Mouse (Mus musculus) lung, embryonic 14.5 days (tissue): ENCODE measurements around the gene Abtb2. TPM values are rescaled to one million over a fixed set of nuclear protein-coding genes. Genes with fewer than 3 reads are reported as not detected.

ENCODE experiments used
- ATAC-seq: fragments of 200-750 bp; cut with Nextera tagmentation; 2 replicates; pipeline ENCODE4 v1.8.0; 2017; ENCODE audit warnings: mild to moderate bottlenecking, moderate TSS enrichment, moderate library complexity; ENCODE audit not compliant: insufficient read depth
- DNase-seq: peaks from one replicate; pipeline ENCODE4 v3.0.0-alpha.2; 2015
- H3K27ac ChIP-seq: fragments of 300-500 bp; sonication (generic); 2 replicates; pipeline ENCODE4 v1.5.1; 2014; ENCODE audit warnings: low read depth, mild to moderate bottlenecking, moderate library complexity
- H3K27me3 ChIP-seq: fragments of 300-500 bp; sonication (generic); 2 replicates; pipeline ENCODE4 v1.6.1; 2014; ENCODE audit warnings: low read length, control low read depth; ENCODE audit not compliant: insufficient read depth
- H3K36me3 ChIP-seq: fragments of 300-500 bp; sonication (generic); 2 replicates; pipeline ENCODE4 v1.6.1; 2014; ENCODE audit warnings: control low read depth; ENCODE audit not compliant: insufficient read depth
- H3K4me1 ChIP-seq: fragments of 300-500 bp; sonication (generic); 2 replicates; pipeline ENCODE4 v1.6.1; 2014; ENCODE audit warnings: antibody characterized with exemption, control low read depth; ENCODE audit not compliant: insufficient read depth
- H3K4me2 ChIP-seq: fragments of 300-500 bp; sonication (generic); 2 replicates; pipeline ENCODE4 v1.6.1; 2014; ENCODE audit warnings: mild to moderate bottlenecking
- H3K4me3 ChIP-seq: fragments of 300-500 bp; sonication (generic); 2 replicates; pipeline ENCODE4 v1.5.1; 2014; ENCODE audit warnings: low read depth, low read length
- H3K9ac ChIP-seq: fragments of 300-500 bp; sonication (generic); 2 replicates; pipeline ENCODE4 v1.6.1; 2014
- H3K9me3 ChIP-seq: fragments of 300-500 bp; sonication (generic); 2 replicates; pipeline ENCODE4 v1.6.1; 2016; ENCODE audit warnings: low read depth, low read length, control low read depth
- CTCF ChIP-seq: IDR thresholded peaks from 2 replicates; pipeline ENCODE4 v1.5.1; 2016; ENCODE audit warnings: antibody characterized with exemption, low read depth
- WGBS: fragments of 180-500 bp; shearing (Covaris S2); extraction: QIAGEN DNeasy Blood & Tissue Kit; methylation state at CpG from one replicate; pipeline ENCODE4 v1.1.7; 2014; 5-methylcytosine and 5-hydroxymethylcytosine counted together
- polyA plus RNA-seq: library from polyadenylated mRNA; unstranded; fragments of >200 nt; fragmentation: Nextera tagmentation; extraction: Ambion mirVana; gene quantifications from 2 replicates; pipeline ENCODE4 v1.2.1, GENCODE M21; 2014

The Abtb2 gene
- polyA plus RNA-seq, 1 experiment from 2014 or later: 8.0 TPM

DNA sequence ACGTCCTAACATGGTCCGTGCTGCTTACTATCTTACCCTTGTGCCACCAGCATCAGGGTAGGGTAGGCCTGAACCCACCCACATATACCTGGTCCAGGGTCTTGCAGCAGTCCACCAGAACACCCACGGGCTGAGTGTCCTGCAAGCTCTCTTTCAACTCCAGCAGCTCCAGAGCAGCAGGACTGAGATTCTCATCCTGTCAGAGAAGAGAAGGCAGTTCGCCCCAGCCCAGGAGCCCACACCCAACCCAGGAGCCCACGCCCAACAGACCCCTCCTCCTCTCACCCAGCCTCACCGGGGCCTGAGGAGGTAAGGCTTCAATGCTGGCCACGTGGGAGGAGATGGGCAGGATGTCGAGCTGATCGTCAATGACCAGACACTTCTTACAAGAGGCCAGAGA, 181.8 kb downstream of the Abtb2 start:
- TF ChIP-seq CTCF: no peak
- Histone ChIP-seq H3K4me2 (no peak overlapping the region), H3K9me3 (no peaks in the 10 kb centered on the region), H3K4me3 (no peak overlapping the region), H3K36me3 (peaks cover 74% of the 10 kb centered on the region), H3K9ac (no peak overlapping the region), H3K4me1 (no peaks in the 10 kb centered on the region), H3K27me3 (no peaks in the 10 kb centered on the region), H3K27ac (no peak overlapping the region)
- ATAC-seq: no peak
- 93% methylated on average over 9 of the region's 9 CpGs for WGBS
- no peak for DNase-seq

DNA sequence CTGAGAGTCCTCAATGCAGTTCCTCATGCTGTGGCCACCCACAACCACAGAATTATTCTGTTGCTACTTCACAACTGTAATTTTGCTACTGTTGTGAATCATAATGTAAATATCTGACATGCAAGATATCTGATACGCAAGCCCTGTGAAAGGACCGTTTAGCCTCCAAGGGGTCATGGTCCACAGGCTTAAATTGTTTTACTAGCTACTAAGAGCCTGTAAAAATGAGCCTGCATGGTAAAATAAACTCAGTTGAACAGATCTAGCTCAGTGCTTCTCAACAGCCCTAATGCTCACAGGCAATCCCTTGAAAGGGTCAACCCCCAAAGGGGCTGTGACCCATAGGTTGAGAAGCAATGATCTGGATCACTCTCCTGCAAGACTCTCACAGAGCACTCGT, 183.0 kb downstream of the Abtb2 start:
- no peak for TF ChIP-seq CTCF
- peaks cover 72% of the 10 kb centered on the region for H3K36me3 ChIP-seq
- no peaks in the 10 kb centered on the region for H3K4me1 ChIP-seq
- no peaks in the 10 kb centered on the region for H3K9me3 ChIP-seq
- H3K27me3 ChIP-seq: no peaks in the 10 kb centered on the region
- no peak overlapping the region for H3K27ac ChIP-seq
- no peak overlapping the region for H3K4me2 ChIP-seq
- no peak overlapping the region for H3K9ac ChIP-seq
- ATAC-seq (no peak), DNase-seq (no peak)
- H3K4me3 ChIP-seq: no peak overlapping the region
- 85% methylated on average over 3 of the region's 3 CpGs for WGBS

DNA sequence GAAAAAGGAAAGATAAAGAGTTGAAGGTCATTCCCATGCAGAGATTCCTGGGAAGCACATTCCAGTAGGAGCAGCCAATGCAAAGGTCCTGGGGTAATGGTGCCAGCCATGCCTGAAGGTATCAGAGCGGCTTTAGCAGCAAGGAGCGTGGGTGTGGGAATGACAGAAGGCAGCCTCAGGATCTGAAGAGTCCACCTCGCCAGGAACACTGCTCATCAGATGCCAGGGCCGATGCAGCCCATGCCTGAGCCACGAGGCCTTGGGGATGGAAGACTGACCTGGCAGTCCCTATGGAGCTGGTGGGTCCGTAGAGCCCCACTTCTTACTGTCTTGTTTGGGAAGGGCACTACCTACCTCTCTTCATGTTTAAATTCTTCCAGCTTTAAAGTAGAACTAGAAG, 185.7 kb downstream of the Abtb2 start:
- Histone ChIP-seq H3K4me1 (no peaks in the 10 kb centered on the region), H3K9ac (no peak overlapping the region), H3K27ac (no peak overlapping the region), H3K4me3 (no peak overlapping the region), H3K36me3 (peaks cover 83% of the 10 kb centered on the region), H3K4me2 (no peak overlapping the region), H3K9me3 (no peaks in the 10 kb centered on the region), H3K27me3 (no peaks in the 10 kb centered on the region)
- DNase-seq (no peak), ATAC-seq (no peak)
- TF ChIP-seq CTCF: no peak
- 93% methylated on average over 6 of the region's 6 CpGs for WGBS

- WGBS: 84% methylated on average over 3 of the region's 3 CpGs
- H3K9ac ChIP-seq: no peak overlapping the region
- no peak overlapping the region for H3K4me2 ChIP-seq
- no peaks in the 10 kb centered on the region for H3K4me1 ChIP-seq
- H3K27me3 ChIP-seq: no peaks in the 10 kb centered on the region
- H3K9me3 ChIP-seq: no peaks in the 10 kb centered on the region
- TF ChIP-seq CTCF: no peak
- H3K36me3 ChIP-seq: peaks cover 58% of the 10 kb centered on the region
- no peak overlapping the region for H3K4me3 ChIP-seq
- H3K27ac ChIP-seq: no peak overlapping the region
- DNase-seq: no peak
- ATAC-seq: no peak
These were observed 188.5 kb downstream of the Abtb2 start for GRCm38 (mm10) chr2:103754614-103755013.

- H3K27me3 ChIP-seq: no peaks in the 10 kb centered on the region
- no peak for TF ChIP-seq CTCF
- H3K9ac ChIP-seq: no peak overlapping the region
- no peak for ATAC-seq
- 80% methylated on average over 9 of the region's 9 CpGs for WGBS
- no peaks in the 10 kb centered on the region for H3K9me3 ChIP-seq
- H3K27ac ChIP-seq: no peak overlapping the region
- H3K4me2 ChIP-seq: no peak overlapping the region
- no peak for DNase-seq
- peaks cover 49% of the 10 kb centered on the region for H3K36me3 ChIP-seq
- no peak overlapping the region for H3K4me3 ChIP-seq
- no peaks in the 10 kb centered on the region for H3K4me1 ChIP-seq
These were observed 189.5 kb downstream of the Abtb2 start for GRCm38 (mm10) chr2:103755458-103756085.

- Histone ChIP-seq H3K4me1 (peaks cover 6% of the 10 kb centered on the region; the same call in 1 of the 2 replicates), H3K9me3 (no peaks in the 10 kb centered on the region), H3K4me2 (peak overlapping the region; percentile 87), H3K36me3 (peaks cover 29% of the 10 kb centered on the region), H3K4me3 (peak overlapping the region; percentile 73), H3K9ac (peak overlapping the region; percentile 61), H3K27ac (peak overlapping the region; percentile 74; the same call in 1 of the 2 replicates), H3K27me3 (no peaks in the 10 kb centered on the region)
- DNase-seq (no peak), ATAC-seq (peak; percentile 19; the same call in 1 of the 2 replicates)
- TF ChIP-seq CTCF: no peak
- WGBS: under 1% methylated on average over 12 of the region's 12 CpGs
These were observed 194.3 kb downstream of the Abtb2 start for GRCm38 (mm10) chr2:103760421-103760820.

- WGBS: under 1% methylated on average over 47 of the region's 47 CpGs
- H3K9ac ChIP-seq: peak within 1 kb of the TSS; percentile 61
- DNase-seq (peak; percentile 100), ATAC-seq (peak; percentile 97)
- H3K27me3 ChIP-seq: no peaks in the 10 kb centered on the region
- peak within 1 kb of the TSS; percentile 73 for H3K4me3 ChIP-seq
- H3K27ac ChIP-seq: peak within 1 kb of the TSS; percentile 78
- H3K36me3 ChIP-seq: peaks cover 29% of the 10 kb centered on the region
- TF ChIP-seq CTCF: no peak
- H3K4me2 ChIP-seq: peak within 1 kb of the TSS; percentile 87
- H3K9me3 ChIP-seq: no peaks in the 10 kb centered on the region
- H3K4me1 ChIP-seq: peaks cover 6% of the 10 kb centered on the region; the same call in 1 of the 2 replicates
These were observed 195.0 kb downstream of the Abtb2 start, which contains the start of gene Nat10 for GRCm38 (mm10) chr2:103760906-103761716. Nat10 (minus strand) TSS chr2:103761270.
